Mouse (Mus musculus) limb, embryonic 14.5 days (tissue): ENCODE measurements around the gene Scube2. TPM values are rescaled to one million over a fixed set of nuclear protein-coding genes. Genes with fewer than 3 reads are reported as not detected.
A peak's percentile ranks its signal among the peaks of the same experiment; 100 is the strongest.

Experiments used
- ATAC-seq: fragments of 200-750 bp; cut with Nextera tagmentation; 2 replicates; pipeline ENCODE4 v1.8.0; 2017; ENCODE audit warnings: low read depth, moderate number of reproducible peaks, moderate TSS enrichment; ENCODE audit not compliant: low FRiP score
- DNase-seq: peaks from one replicate; pipeline ENCODE4 v3.0.0-alpha.2; 2015; ENCODE audit warnings: low spot score
- H3K27ac ChIP-seq: fragments of 300-500 bp; sonication (generic); replicated peaks from 2 replicates; pipeline ENCODE4 v1.5.1; 2014; ENCODE audit warnings: low read depth, mild to moderate bottlenecking, low read length, moderate library complexity, mixed read lengths
- H3K27me3 ChIP-seq: fragments of 300-500 bp; sonication (generic); 2 replicates; pipeline ENCODE4 v1.6.1; 2014; ENCODE audit warnings: low read length, mixed read lengths; ENCODE audit not compliant: control insufficient read depth, insufficient read depth
- H3K36me3 ChIP-seq: fragments of 300-500 bp; sonication (generic); 2 replicates; pipeline ENCODE4 v1.6.1; 2014; ENCODE audit warnings: mild to moderate bottlenecking, low read length, moderate library complexity, mixed read lengths; ENCODE audit not compliant: control insufficient read depth, insufficient read depth
- H3K4me1 ChIP-seq: fragments of 300-500 bp; sonication (generic); 2 replicates; pipeline ENCODE4 v1.6.1; 2014; ENCODE audit warnings: antibody characterized with exemption, low read length, mixed read lengths; ENCODE audit not compliant: control insufficient read depth, insufficient read depth
- H3K4me2 ChIP-seq: fragments of 300-500 bp; sonication (generic); replicated peaks from 2 replicates; pipeline ENCODE4 v1.6.1; 2014; ENCODE audit warnings: low read depth, mild to moderate bottlenecking, low read length, moderate library complexity; ENCODE audit not compliant: severe bottlenecking
- H3K4me3 ChIP-seq: fragments of 300-500 bp; sonication (generic); replicated peaks from 2 replicates; pipeline ENCODE4 v1.5.1; 2014; ENCODE audit warnings: low read length
- H3K9ac ChIP-seq: fragments of 300-500 bp; sonication (generic); 2 replicates; pipeline ENCODE4 v1.6.1; 2014; ENCODE audit warnings: mild to moderate bottlenecking, low read depth, low read length, moderate library complexity; ENCODE audit not compliant: severe bottlenecking
- H3K9me3 ChIP-seq: fragments of 300-500 bp; sonication (generic); 2 replicates; pipeline ENCODE4 v1.6.1; 2016; ENCODE audit warnings: low read length; ENCODE audit not compliant: control insufficient read depth
- POLR2A ChIP-seq: fragments of 200-500 bp; IDR thresholded peaks from 2 replicates; pipeline ENCODE4 v1.8.0; 2012; ENCODE audit warnings: inconsistent platforms, mild to moderate bottlenecking, moderate library complexity, borderline replicate concordance; ENCODE audit not compliant: insufficient read depth, insufficient read length; ENCODE audit errors: extremely low read depth
- WGBS: fragments of 180-500 bp; shearing (Covaris S2); extraction: QIAGEN DNeasy Blood & Tissue Kit; methylation state at CpG from one replicate; pipeline ENCODE4 v1.1.7; 2014; 5-methylcytosine and 5-hydroxymethylcytosine counted together
- polyA plus RNA-seq, 2 experiments: library from polyadenylated mRNA; depleted of rRNA in 1 of 2; stranded (reverse) in 1 of 2; unstranded in 1 of 2; fragments of >200 nt; fragmentation: Nextera tagmentation in 1 of 2; extraction: Ambion mirVana in 1 of 2; gene quantifications; 2 replicates each; pipeline versions ENCODE4 v1.2.1 to v1.2.3; 2012 to 2014

Gene Scube2
- polyA plus RNA-seq, 2 experiments = 5.2 to 11.7 TPM

DNA sequence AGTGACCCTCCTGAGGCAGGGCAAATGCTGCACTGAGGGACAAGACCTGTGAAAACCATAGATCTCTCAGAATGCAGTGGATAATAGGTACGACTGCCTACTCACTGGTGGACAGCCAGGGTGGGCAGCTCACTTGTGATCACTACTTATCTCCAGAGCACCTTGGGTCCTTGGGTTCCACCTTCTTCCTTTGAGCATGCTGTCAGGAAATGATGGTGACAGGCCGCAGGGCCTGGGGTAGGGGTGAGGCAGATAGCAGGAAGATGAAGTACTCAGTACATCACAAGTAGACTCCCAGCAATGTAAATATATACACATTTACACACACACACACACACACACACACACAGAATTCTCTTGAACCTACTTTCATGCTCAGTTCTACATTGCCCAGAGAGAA is 77.6 kb downstream of the Scube2 start:
- 81% methylated on average over 2 of the region's 2 CpGs for WGBS
- H3K4me3 ChIP-seq = no peak overlapping the region
- no peak for ATAC-seq

DNA sequence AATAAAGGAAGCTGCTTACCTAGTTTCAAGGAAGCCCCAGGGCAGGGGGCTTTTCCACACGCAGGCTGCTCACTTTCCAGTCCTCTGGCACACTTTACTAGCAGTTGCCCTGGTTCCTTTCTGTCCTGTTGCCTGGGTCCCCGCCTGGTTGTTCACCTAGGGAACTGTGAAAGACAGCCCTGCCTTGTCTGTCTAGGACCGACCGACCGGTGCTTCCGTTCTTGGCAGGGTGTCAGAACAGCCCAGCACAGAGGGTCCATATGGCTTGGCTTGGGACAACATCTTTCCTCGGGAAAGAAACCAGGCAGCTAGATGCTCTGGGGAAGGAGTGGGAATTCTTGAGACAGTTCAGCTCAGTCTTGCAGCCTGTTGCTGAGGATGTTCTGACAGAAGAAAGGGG is 82.2 kb downstream of the Scube2 start:
- DNase-seq = no peak
- Histone ChIP-seq H3K4me2 (no peak overlapping the region), H3K27ac (no peak overlapping the region), H3K9ac (no peak overlapping the region), H3K9me3 (no peaks in the 10 kb centered on the region), H3K4me1 (peaks cover 12% of the 10 kb centered on the region), H3K4me3 (no peak overlapping the region), H3K27me3 (peaks cover 34% of the 10 kb centered on the region), H3K36me3 (no peaks in the 10 kb centered on the region)
- no peak for ATAC-seq
- 38% methylated on average over 7 of the region's 7 CpGs for WGBS
- no peak for TF ChIP-seq POLR2A

More for the DNA sequence above, 77.6 kb downstream of the Scube2 start:
- Histone ChIP-seq H3K9ac (no peak overlapping the region), H3K4me1 (peaks cover 4% of the 10 kb centered on the region; the same call in 1 of the 2 replicates), H3K27me3 (no peaks in the 10 kb centered on the region), H3K27ac (no peak overlapping the region), H3K9me3 (no peaks in the 10 kb centered on the region), H3K36me3 (no peaks in the 10 kb centered on the region), H3K4me2 (no peak overlapping the region)
- DNase-seq = no peak
- TF ChIP-seq POLR2A = no peak

DNA sequence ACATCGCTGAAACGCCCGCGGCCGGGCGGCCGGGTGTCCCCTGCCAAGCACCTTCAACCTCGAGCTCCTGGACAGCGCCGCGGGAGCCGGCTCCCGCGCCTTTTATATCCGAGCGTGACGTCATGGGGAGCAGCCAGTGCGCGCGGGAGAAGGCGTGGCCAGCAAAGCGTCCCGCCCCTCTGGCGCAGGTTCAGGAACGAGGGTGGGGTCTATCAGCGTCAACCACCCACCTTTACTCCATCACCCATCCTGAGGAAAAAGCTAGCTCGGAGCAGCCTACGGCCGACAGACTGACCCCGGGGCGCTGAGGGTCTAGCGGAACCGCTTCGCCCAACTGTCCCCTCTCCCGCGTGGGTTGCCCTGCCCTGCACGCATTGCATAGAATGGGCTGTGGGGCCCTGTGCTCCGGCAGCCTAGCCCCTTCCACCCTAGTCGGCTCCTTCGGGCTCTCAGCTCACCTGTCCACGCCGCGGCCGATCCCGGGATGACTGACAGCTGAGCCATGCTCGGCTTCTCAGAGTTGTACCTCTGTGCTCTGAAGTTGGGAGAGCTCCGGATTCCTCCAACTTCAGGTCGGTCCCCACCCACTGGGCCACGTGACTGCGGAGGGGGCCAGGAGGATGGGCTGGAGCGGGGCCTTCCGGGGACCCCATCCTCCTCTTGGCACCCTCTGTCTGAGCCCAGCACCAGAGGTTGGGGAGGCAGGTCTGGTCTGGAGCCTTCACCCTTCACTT is 83.8 kb downstream of the Scube2 start, which contains the start of gene Nrip3:
Gene Nrip3, minus strand, starts transcription at position 556 of the 734 bp plus-strand sequence.
- Histone ChIP-seq H3K27ac (no peak within 1 kb of the TSS), H3K4me2 (peak within 1 kb of the TSS; percentile 97), H3K4me3 (peak within 1 kb of the TSS; percentile 44), H3K4me1 (peaks cover 12% of the 10 kb centered on the region), H3K9ac (peak within 1 kb of the TSS; percentile 31; the same call in 1 of the 2 replicates), H3K27me3 (peaks cover 34% of the 10 kb centered on the region), H3K9me3 (no peaks in the 10 kb centered on the region), H3K36me3 (no peaks in the 10 kb centered on the region)
- TF ChIP-seq POLR2A = no peak
- DNase-seq = peak; percentile 56
- 2% methylated on average over 49 of the region's 52 CpGs for WGBS
- ATAC-seq = peak; percentile 77

DNA sequence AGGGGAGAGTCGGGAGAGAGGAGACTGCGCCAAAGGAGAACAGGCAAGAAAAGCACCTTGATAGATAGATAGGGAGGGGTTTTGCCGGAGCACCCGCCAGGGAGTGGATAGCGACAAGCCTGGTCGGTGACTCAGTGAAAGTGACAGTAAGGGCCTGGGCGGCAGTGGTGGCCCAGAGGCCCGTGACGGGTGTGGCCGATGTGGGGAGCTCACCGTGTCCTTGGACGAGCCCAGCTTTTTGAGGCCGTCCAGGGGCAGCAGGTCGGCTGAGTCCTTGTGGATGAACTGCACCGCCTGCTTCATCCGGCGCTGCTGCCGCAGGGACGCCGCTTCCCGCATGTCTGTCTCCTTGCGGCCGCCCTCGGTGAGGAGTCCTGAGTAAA is 84.4 kb downstream of the Scube2 start:
- no peaks in the 10 kb centered on the region for H3K9me3 ChIP-seq
- no peaks in the 10 kb centered on the region for H3K36me3 ChIP-seq
- H3K9ac ChIP-seq = peak overlapping the region; percentile 31; the same call in 1 of the 2 replicates
- peaks cover 34% of the 10 kb centered on the region for H3K27me3 ChIP-seq
- no peak for TF ChIP-seq POLR2A
- DNase-seq (no peak), ATAC-seq (peak; percentile 47; the same call in 1 of the 2 replicates)
- peak overlapping the region; percentile 97 for H3K4me2 ChIP-seq
- peaks cover 12% of the 10 kb centered on the region for H3K4me1 ChIP-seq
- peak overlapping the region; percentile 44 for H3K4me3 ChIP-seq
- no peak overlapping the region for H3K27ac ChIP-seq
- 2% methylated on average over 23 of the region's 24 CpGs for WGBS

DNA sequence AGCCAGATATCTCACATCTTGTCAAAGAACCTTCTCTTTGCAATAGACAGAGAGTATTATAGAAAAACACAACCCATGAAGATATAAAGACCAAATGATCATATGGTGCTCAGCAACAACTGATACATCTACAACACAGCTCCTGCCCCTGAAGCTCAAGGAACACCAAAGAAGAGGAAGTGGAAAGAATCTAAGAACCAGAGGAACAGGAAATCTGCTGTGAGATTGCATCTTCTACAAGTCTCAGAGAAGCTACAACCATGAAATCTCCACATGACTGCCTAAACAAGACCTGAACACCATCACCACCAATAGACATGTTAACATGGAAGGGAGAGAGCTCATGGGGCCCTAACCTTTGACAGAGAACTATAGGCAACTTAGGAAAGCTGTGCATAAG is 93.2 kb downstream of the Scube2 start:
- Histone ChIP-seq H3K27me3 (no peaks in the 10 kb centered on the region), H3K4me1 (no peaks in the 10 kb centered on the region), H3K9me3 (no peaks in the 10 kb centered on the region), H3K27ac (no peak overlapping the region), H3K36me3 (no peaks in the 10 kb centered on the region), H3K4me2 (no peak overlapping the region), H3K4me3 (no peak overlapping the region), H3K9ac (no peak overlapping the region)
- DNase-seq (no peak), ATAC-seq (no peak)
- TF ChIP-seq POLR2A = no peak
